Mouse (Mus musculus): ENCODE measurements around the gene Tmem259. TPM values are rescaled to one million over a fixed set of nuclear protein-coding genes. Genes with fewer than 3 reads are reported as not detected.

Gene Tmem259
- polyA plus RNA-seq, 1 experiment from 2014 or later, result 21.1 TPM

DNA sequence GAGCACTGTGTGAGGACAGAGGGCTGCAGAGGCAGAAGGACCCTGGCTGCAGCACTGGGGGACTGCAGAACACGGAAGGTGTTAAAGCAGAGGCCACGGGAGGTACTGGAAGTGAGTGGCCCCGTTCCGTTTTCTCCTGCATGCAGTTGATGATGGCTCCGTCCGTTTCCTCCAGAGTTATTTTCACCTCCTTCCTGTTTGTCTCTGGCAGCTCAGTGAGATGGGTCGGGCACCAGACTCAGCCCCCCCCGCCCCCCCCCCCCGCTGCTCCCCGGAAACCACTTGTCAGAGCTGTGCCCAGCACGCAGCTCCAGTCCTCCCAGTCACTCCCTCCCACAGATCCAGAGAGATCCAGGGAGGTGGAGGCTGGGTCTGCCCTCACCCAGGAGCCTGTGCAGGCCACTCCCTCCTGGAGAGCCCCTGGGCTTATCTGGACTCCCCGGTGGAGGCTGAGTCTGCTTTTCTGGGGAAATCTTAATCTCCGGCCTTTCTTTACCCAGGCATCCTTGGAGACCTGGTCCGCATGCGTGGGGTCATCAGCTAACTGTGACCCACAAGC is 34.7 kb upstream of the Tmem259 start:
- no peaks in the 10 kb centered on the region for H3K4me1 ChIP-seq (ENCODE audit: control insufficient read depth, insufficient read depth, low read length)
- peaks cover 30% of the 10 kb centered on the region for H3K27me3 ChIP-seq (ENCODE audit: control insufficient read depth, insufficient read depth, low read length)
- no peaks in the 10 kb centered on the region for H3K9me3 ChIP-seq (ENCODE audit: control insufficient read depth, low read length)
- no peak overlapping the region for H3K4me3 ChIP-seq (ENCODE audit: low read depth, low read length)
- H3K9ac ChIP-seq (replicated peaks; ENCODE audit: low read depth, low read length), result no peak overlapping the region
- H3K36me3 ChIP-seq (ENCODE audit: control insufficient read depth, insufficient read depth, low read length), result no peaks in the 10 kb centered on the region
- H3K4me2 ChIP-seq (ENCODE audit: low read depth, low read length), result no peak overlapping the region
- WGBS, result 12% methylated on average over 12 of the region's 15 CpGs
- ATAC-seq (ENCODE audit: low read depth), result no peak
- H3K27ac ChIP-seq (ENCODE audit: low read depth, low read length), result no peak overlapping the region

DNA sequence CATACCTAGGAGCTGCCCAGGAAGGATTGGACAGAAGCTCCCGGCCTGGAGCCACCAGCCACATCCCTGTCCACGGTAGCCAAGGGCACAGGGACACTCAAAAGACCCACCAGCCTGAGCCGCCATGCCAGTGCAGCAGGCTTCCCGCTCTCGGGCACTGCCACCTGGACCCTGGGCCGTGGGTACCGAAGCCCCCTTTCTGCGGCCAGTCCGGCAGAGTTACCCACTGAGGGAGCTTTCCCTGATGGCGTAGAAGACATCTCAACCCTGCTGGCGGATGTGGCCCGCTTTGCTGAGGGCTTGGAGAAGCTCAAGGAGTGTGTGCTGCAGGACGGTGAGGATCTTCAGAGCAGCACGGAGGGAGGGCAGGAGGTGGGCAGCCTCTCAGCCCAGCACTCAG is 33.6 kb upstream of the Tmem259 start:
- no peak overlapping the region for H3K27ac ChIP-seq (ENCODE audit: low read depth, low read length)
- 85% methylated on average over 14 of the region's 14 CpGs for WGBS
- no peak overlapping the region for H3K4me3 ChIP-seq (ENCODE audit: low read depth, low read length)
- no peaks in the 10 kb centered on the region for H3K36me3 ChIP-seq (ENCODE audit: control insufficient read depth, insufficient read depth, low read length)
- ATAC-seq (ENCODE audit: low read depth), result no peak
- no peak overlapping the region; the same call in 1 of the 2 replicates for H3K9ac ChIP-seq (replicated peaks; ENCODE audit: low read depth, low read length)
- H3K4me2 ChIP-seq (ENCODE audit: low read depth, low read length), result no peak overlapping the region
- no peaks in the 10 kb centered on the region for H3K9me3 ChIP-seq (ENCODE audit: control insufficient read depth, low read length)
- peaks cover 39% of the 10 kb centered on the region for H3K27me3 ChIP-seq (ENCODE audit: control insufficient read depth, insufficient read depth, low read length)
- no peaks in the 10 kb centered on the region for H3K4me1 ChIP-seq (ENCODE audit: control insufficient read depth, insufficient read depth, low read length)

DNA sequence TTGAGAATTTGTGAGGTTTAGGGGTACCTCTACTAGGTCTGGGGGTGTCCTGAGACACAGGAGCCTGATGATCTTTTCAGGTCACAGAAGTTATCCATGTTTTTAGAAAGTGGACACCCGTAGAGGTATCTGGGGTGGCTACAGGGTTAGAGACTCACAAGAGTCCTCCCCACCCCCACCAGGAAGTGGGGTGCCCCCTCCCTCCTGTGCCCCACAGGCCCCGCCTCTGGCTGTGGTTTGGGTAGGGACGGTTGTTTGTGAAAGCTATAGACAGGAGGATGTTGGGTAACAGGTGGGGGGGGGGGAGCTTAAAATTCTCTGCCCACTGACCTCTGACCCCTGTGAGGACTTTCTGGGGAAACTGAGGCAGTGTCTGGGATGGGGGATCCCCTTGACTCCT is 33.2 kb upstream of the Tmem259 start:
- Histone ChIP-seq H3K9ac (replicated peaks; ENCODE audit: low read depth, low read length) (no peak overlapping the region), H3K27me3 (ENCODE audit: control insufficient read depth, insufficient read depth, low read length) (peaks cover 41% of the 10 kb centered on the region), H3K4me2 (ENCODE audit: low read depth, low read length) (no peak overlapping the region), H3K4me1 (ENCODE audit: control insufficient read depth, insufficient read depth, low read length) (no peaks in the 10 kb centered on the region), H3K27ac (ENCODE audit: low read depth, low read length) (no peak overlapping the region), H3K4me3 (ENCODE audit: low read depth, low read length) (no peak overlapping the region), H3K36me3 (ENCODE audit: control insufficient read depth, insufficient read depth, low read length) (no peaks in the 10 kb centered on the region), H3K9me3 (ENCODE audit: control insufficient read depth, low read length) (no peaks in the 10 kb centered on the region)
- ATAC-seq (ENCODE audit: low read depth), result no peak
- 67% methylated on average over 2 of the region's 3 CpGs for WGBS

DNA sequence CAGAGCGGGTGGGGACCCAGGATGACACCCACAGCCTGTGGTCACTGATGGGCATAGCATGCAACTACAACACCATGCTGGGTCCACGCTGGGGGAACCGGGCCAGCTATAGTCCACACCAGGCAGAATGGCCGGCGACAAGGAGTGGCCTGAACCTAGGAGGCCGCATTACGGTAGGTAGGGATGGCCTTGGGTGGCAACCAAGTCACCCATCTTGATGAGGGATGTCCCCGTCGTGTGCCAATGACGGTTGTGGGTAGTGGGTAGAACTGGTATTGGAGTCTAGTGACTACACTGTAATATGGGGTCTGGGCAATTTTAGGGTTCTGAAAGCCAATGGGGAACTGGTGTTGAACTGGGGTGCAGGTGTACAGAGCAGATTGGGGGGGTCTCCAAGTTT is 32.8 kb upstream of the Tmem259 start:
- no peak for ATAC-seq (ENCODE audit: low read depth)
- Histone ChIP-seq H3K9ac (replicated peaks; ENCODE audit: low read depth, low read length) (no peak overlapping the region), H3K27me3 (ENCODE audit: control insufficient read depth, insufficient read depth, low read length) (peaks cover 43% of the 10 kb centered on the region), H3K4me2 (ENCODE audit: low read depth, low read length) (no peak overlapping the region), H3K4me1 (ENCODE audit: control insufficient read depth, insufficient read depth, low read length) (no peaks in the 10 kb centered on the region), H3K9me3 (ENCODE audit: control insufficient read depth, low read length) (no peaks in the 10 kb centered on the region), H3K36me3 (ENCODE audit: control insufficient read depth, insufficient read depth, low read length) (0 out of 2 replicates have a peak, but pooled peaks cover 4% of the 10 kb centered on the region), H3K4me3 (ENCODE audit: low read depth, low read length) (no peak overlapping the region), H3K27ac (ENCODE audit: low read depth, low read length) (no peak overlapping the region)
- WGBS, result 88% methylated on average over 10 of the region's 10 CpGs

DNA sequence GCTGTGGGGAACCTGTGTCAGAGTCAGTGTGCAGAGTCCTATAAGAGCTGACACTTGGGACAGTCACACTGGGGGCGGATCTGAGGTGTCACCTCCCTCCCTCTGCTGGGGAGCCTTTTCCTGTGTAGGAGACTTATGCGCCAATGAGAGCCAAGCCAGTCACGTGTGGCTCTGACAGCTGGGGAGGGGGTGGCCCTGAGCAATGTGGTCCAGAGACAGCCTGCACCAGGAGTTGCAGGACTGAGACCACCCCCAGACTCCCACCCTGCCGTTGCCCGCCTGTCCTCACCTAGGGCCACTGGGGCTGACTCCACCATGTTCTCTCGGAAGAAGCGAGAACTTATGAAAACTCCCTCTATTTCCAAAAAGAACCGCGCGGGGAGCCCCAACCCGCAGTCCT is 32.4 kb upstream of the Tmem259 start, which contains the start of gene Arhgap45:
TSS of gene Arhgap45 (plus strand) at position 143 of the 400 bp plus-strand sequence.
- Histone ChIP-seq H3K9me3 (ENCODE audit: control insufficient read depth, low read length) (no peaks in the 10 kb centered on the region), H3K4me1 (ENCODE audit: control insufficient read depth, insufficient read depth, low read length) (no peaks in the 10 kb centered on the region), H3K4me3 (ENCODE audit: low read depth, low read length) (no peak within 1 kb of the TSS), H3K4me2 (ENCODE audit: low read depth, low read length) (no peak within 1 kb of the TSS), H3K27ac (ENCODE audit: low read depth, low read length) (no peak within 1 kb of the TSS), H3K36me3 (ENCODE audit: control insufficient read depth, insufficient read depth, low read length) (0 out of 2 replicates have a peak, but pooled peaks cover 4% of the 10 kb centered on the region), H3K9ac (replicated peaks; ENCODE audit: low read depth, low read length) (no peak within 1 kb of the TSS), H3K27me3 (ENCODE audit: control insufficient read depth, insufficient read depth, low read length) (peaks cover 43% of the 10 kb centered on the region)
- ATAC-seq (ENCODE audit: low read depth), result no peak
- 63% methylated on average over 11 of the region's 11 CpGs for WGBS

DNA sequence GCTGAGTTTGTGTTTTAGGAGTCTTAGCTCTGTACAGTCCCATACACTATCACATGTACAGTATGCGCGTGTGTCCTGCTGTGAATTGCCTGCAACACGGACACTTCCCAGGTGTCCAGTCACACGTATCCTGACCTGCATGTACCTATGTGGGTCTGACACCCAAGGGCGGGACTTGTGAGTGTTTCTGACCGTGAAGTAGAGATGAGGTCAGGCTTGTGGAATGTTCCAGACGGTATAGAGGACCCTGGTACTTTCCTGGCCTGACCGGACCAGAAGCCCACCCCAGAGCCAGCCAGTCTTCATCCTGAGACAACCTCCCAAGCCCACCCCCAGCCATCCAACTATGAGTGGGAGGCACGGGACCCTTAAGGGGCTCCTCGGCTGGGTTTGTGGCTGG is 31.5 kb upstream of the Tmem259 start:
- WGBS, result 85% methylated on average over 10 of the region's 10 CpGs
- no peak overlapping the region for H3K27ac ChIP-seq (ENCODE audit: low read depth, low read length)
- no peak for ATAC-seq (ENCODE audit: low read depth)
- no peak overlapping the region for H3K4me2 ChIP-seq (ENCODE audit: low read depth, low read length)
- H3K9ac ChIP-seq (replicated peaks; ENCODE audit: low read depth, low read length), result no peak overlapping the region
- peaks cover 9% of the 10 kb centered on the region; the same call in 1 of the 2 replicates for H3K36me3 ChIP-seq (ENCODE audit: control insufficient read depth, insufficient read depth, low read length)
- no peak overlapping the region for H3K4me3 ChIP-seq (ENCODE audit: low read depth, low read length)
- no peaks in the 10 kb centered on the region for H3K4me1 ChIP-seq (ENCODE audit: control insufficient read depth, insufficient read depth, low read length)
- no peaks in the 10 kb centered on the region for H3K9me3 ChIP-seq (ENCODE audit: control insufficient read depth, low read length)
- H3K27me3 ChIP-seq (ENCODE audit: control insufficient read depth, insufficient read depth, low read length), result peaks cover 42% of the 10 kb centered on the region

DNA sequence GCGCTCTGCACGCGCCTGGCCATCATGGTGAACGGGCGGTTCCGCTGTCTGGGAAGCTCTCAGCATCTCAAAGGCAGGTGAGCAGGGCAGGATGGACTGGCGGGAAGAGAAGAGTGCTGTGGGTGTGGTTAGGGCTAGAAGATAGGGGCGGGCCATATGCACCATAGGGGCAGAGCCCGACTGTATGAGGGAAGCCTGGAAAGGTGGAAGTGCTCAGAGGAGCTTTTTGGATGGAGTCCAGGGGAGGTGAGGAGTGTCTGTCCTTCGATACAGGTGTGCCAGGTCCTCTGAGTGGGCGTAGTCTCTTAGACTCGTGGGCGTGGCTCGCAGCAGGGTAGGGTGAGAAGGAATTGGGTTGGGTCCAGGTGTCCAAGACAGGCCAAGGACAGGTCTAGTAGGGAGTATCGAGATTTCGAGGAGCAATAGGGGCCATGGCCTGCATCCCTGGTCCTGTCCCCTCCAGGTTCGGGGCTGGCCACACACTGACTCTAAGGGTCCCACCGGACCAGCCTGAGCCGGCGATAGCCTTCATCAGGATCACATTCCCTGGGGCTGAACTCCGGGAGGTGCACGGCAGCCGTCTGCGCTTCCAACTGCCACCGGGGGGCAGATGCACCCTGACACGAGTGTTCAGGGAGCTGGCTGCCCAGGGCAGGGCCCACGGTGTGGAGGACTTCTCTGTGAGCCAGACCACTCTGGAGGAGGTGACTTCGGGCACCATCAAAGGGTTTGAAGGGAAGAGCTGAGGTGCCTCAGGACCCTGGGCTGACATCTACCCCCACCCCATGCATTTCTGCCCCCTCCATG is 30.6 kb upstream of the Tmem259 start:
- ATAC-seq (ENCODE audit: low read depth), result no peak
- H3K9me3 ChIP-seq (ENCODE audit: control insufficient read depth, low read length), result no peaks in the 10 kb centered on the region
- H3K27ac ChIP-seq (ENCODE audit: low read depth, low read length), result no peak overlapping the region
- no peak overlapping the region for H3K4me2 ChIP-seq (ENCODE audit: low read depth, low read length)
- 22% methylated on average over 28 of the region's 28 CpGs for WGBS
- peaks cover 14% of the 10 kb centered on the region; the same call in 1 of the 2 replicates for H3K36me3 ChIP-seq (ENCODE audit: control insufficient read depth, insufficient read depth, low read length)
- H3K4me3 ChIP-seq (ENCODE audit: low read depth, low read length), result no peak overlapping the region
- peaks cover 36% of the 10 kb centered on the region for H3K27me3 ChIP-seq (ENCODE audit: control insufficient read depth, insufficient read depth, low read length)
- H3K4me1 ChIP-seq (ENCODE audit: control insufficient read depth, insufficient read depth, low read length), result no peaks in the 10 kb centered on the region
- H3K9ac ChIP-seq (replicated peaks; ENCODE audit: low read depth, low read length), result no peak overlapping the region

DNA sequence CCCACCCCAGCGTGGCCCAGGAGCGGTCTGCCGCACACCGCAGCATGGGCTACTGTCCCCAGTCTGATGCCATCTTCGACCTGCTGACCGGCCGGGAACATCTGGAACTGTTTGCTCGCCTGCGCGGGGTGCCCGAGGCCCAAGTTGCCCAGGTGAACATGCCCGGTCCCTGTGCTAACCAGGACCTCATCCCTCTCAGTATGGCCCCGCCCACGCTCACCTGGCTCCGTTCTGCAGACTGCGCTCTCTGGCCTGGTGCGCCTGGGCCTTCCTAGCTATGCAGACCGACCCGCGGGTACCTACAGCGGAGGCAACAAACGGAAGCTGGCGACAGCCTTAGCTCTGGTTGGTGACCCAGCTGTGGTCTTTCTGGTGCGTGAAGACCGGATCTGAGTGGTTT is 29.5 kb upstream of the Tmem259 start:
- no peak overlapping the region for H3K27ac ChIP-seq (ENCODE audit: low read depth, low read length)
- no peak overlapping the region for H3K9ac ChIP-seq (replicated peaks; ENCODE audit: low read depth, low read length)
- no peaks in the 10 kb centered on the region for H3K9me3 ChIP-seq (ENCODE audit: control insufficient read depth, low read length)
- H3K4me3 ChIP-seq (ENCODE audit: low read depth, low read length), result no peak overlapping the region
- peaks cover 14% of the 10 kb centered on the region; the same call in 1 of the 2 replicates for H3K36me3 ChIP-seq (ENCODE audit: control insufficient read depth, insufficient read depth, low read length)
- no peak overlapping the region for H3K4me2 ChIP-seq (ENCODE audit: low read depth, low read length)
- peaks cover 31% of the 10 kb centered on the region for H3K27me3 ChIP-seq (ENCODE audit: control insufficient read depth, insufficient read depth, low read length)
- no peak for ATAC-seq (ENCODE audit: low read depth)
- no peaks in the 10 kb centered on the region for H3K4me1 ChIP-seq (ENCODE audit: control insufficient read depth, insufficient read depth, low read length)
- 29% methylated on average over 25 of the region's 25 CpGs for WGBS

DNA sequence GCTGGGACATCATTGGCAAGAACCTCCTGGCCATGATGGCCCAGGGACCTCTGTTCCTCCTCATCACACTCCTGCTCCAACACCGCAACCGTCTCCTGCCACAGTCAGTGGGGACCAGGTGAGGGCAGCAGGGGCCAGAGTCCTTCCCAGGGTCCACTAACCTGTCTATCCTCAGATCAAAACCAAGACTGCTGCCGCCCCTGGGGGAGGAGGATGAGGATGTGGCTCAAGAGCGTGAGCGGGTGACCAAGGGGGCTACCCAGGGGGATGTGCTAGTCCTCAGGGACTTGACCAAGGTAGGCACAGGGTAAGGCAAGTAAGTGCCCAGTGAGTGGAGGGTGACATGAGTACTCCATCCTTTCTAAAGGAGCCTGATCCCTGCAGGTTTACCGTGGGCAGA is 27.6 kb upstream of the Tmem259 start:
- no peaks in the 10 kb centered on the region for H3K9me3 ChIP-seq (ENCODE audit: control insufficient read depth, low read length)
- 83% methylated on average over 6 of the region's 6 CpGs for WGBS
- no peak overlapping the region for H3K4me3 ChIP-seq (ENCODE audit: low read depth, low read length)
- peaks cover 31% of the 10 kb centered on the region for H3K27me3 ChIP-seq (ENCODE audit: control insufficient read depth, insufficient read depth, low read length)
- no peak overlapping the region for H3K9ac ChIP-seq (replicated peaks; ENCODE audit: low read depth, low read length)
- H3K4me2 ChIP-seq (ENCODE audit: low read depth, low read length), result no peak overlapping the region
- ATAC-seq (ENCODE audit: low read depth), result no peak
- no peaks in the 10 kb centered on the region for H3K4me1 ChIP-seq (ENCODE audit: control insufficient read depth, insufficient read depth, low read length)
- no peak overlapping the region for H3K27ac ChIP-seq (ENCODE audit: low read depth, low read length)
- H3K36me3 ChIP-seq (ENCODE audit: control insufficient read depth, insufficient read depth, low read length), result peaks cover 14% of the 10 kb centered on the region; the same call in 1 of the 2 replicates

Measured in neural tube, embryonic 14.5 days (tissue).